Mouse (Mus musculus) monocyte, adult 2 months (primary cell): ENCODE data around the gene 5330417H12Rik.

ENCODE experiments used
- DNase-seq, 2 experiments: peaks; one replicate each; pipeline ENCODE4 v3.0.0; 2022; ENCODE audit warnings: low spot score in 2 of 2, low read depth in 1 of 2

5330417H12Rik gene

GRCm38 (mm10) chr7:107628383-107628782 is 3.4 kb upstream of the 5330417H12Rik start:
- DNase-seq, result no peak

- DNase-seq, result no peak
Measured at GRCm38 (mm10) chr7:107625781-107626180, 820 bp upstream of the 5330417H12Rik start.

GRCm38 (mm10) chr7:107624432-107624831 is 529 bp downstream of the 5330417H12Rik start:
- no peak for DNase-seq

- no peak for DNase-seq
Measured at GRCm38 (mm10) chr7:107620137-107620536, 4.8 kb downstream of the 5330417H12Rik start.

DNA sequence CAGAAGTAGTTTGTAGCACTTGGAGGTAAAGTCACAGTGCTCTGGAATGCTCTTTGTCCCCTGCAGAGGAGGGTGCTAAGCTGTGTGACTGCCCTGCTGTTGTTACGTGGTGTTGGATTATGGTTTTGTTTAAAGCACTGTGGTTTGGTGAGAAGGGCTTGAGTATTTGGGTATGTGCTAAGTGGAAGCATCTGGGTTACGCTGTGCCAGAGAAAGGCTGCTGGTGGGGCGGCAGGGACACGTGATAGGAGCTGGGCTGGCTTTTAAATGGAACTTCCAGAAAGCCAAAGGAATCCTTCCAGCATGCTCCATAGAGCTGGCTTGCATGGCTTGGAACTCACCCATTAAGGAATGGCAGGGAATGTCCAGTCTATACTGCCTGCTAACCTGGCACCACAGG is 5.7 kb downstream of the 5330417H12Rik start:
- DNase-seq, result no peak

GRCm38 (mm10) chr7:107618028-107618992 is 6.7 kb downstream of the 5330417H12Rik start:
- no peak for DNase-seq

DNA sequence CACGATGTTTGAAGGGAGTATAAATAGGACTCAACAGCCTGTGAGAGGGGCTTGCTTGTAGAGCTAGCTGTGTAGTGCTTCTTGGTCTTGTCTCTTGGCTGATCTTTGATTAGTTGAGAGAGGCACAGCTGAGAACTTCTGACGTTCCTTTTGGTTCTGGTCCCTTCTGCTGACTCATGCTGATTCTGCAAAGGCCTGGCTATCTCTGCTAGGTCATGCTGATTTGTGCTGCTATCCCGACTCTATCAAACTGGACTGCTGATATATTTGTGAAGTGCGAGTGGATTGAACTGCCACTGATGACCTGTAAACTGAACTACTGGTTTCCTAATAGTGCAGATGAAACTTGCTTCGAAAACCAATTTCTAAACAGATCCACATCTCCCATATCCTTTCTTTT is 14.1 kb downstream of the 5330417H12Rik start:
- DNase-seq, result no peak

- no peak for DNase-seq
Measured at GRCm38 (mm10) chr7:107609622-107610255, 15.2 kb downstream of the 5330417H12Rik start.

DNA sequence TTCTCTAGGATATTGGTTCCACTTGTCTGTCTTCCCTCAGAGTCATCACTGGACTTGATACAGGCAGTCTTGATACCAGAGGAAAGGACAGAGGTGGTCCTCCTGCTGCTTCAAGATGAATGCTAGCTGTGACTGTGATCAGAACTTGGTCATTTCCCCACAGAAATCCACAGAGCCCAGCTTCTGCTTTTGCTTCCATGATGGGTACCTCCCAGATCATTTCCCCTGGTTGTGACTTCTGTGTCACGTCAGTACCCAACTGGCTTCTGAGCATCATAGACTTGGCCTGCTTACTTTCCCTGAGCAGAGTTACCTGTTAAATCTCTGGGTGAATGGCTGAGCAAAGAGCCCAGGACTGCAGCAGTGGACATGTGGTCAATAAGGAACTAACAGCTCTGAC is 17.2 kb downstream of the 5330417H12Rik start:
- DNase-seq, result peak in 1 of 2 experiments; percentile 15

DNA sequence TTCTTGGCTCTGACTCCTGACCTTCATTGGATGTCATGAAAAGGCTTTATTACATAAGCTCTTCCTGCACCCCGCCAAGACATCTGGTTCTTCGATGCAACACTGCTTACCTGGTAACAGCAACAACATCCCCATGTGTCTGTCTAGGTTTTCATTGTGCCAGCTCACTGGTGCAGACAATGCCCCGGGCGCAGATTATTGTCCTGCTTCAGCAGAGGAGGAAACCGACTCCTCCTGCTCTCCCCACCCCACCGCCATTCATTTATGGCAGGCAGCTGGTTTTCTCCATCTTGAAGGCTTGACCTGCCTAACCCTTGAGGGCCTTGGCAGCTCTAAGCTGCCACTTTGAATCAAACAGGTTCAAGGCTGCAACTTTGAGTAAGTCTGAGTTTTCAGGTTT is 22.0 kb downstream of the 5330417H12Rik start:
- no peak for DNase-seq

GRCm38 (mm10) chr7:107602505-107602904 is 22.5 kb downstream of the 5330417H12Rik start:
- DNase-seq, result no peak

GRCm38 (mm10) chr7:107600651-107601050 is 24.3 kb downstream of the 5330417H12Rik start:
- DNase-seq, result no peak

DNA sequence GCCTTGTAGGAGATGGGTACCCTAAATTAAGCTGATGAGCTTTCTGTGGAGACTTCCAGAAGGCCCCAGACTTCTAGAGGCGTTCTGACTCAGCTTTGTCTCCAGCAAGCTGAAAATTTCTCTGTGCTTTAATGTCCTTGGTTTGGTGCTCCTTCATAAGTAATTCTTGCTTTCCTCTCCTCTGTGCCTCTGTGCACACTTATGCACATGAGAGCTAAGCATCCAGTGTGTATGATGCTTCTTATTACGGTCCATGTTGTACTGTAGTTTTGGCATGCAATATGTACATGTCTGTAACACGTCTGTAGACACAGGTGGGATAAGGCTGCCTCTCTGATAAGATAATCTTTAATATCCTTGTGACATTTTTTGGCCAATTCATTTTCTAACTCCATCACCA is 27.0 kb downstream of the 5330417H12Rik start:
- no peak for DNase-seq

GRCm38 (mm10) chr7:107596753-107597152 is 28.2 kb downstream of the 5330417H12Rik start:
- DNase-seq, result no peak

DNA sequence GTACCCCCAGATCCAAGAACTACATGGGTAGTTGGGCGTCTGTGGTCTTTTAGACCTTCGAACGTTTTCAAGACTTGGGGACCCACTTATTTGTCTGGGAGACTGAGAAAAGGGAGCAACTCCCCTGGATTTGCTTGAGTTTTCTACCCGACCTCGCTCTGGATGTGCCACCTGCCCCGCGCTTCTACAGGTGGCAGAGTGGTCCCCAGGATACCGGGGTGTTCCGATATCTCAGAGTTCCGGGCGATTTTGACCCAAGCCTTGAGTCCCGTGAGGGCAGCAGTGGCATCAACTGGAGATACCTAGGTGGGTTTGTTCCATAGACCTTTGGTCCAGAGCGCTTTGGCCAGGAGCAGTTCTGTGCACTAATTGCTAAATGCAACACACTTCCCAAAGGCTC is 29.5 kb downstream of the 5330417H12Rik start:
- no peak for DNase-seq

DNA sequence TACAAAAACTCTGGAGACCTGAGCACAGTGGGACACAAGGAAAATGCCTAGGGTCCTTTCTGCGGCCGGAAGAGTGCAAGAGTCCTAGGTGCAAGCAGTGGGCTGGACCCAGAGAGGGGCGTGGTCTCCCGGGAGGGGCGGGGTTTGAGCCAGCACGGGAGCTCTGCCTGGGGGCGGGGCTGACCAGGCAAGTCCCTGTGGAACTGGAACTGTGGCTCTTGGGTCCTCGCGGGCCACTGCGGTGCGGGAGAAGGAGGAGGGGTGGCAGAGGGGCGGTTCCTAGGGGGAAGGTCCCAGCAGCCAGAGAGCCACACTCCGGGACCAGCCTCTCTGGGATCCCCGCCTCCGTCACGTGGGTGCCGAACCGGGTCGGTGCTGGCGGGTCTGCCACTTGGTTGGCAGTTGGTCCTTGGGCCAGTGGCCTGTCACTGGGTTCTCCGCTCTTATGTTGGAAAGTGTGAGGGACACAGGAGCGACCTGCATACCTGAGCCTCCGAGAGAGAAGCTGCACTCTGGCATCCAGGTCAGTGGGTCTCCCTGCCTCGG is 30.0 kb downstream of the 5330417H12Rik start, which contains the start of gene Ppfibp2:
Gene Ppfibp2 (plus strand): TSS at position 351 of the 546 bp plus-strand sequence.
- peak; percentile 83 to 88 for DNase-seq

DNA sequence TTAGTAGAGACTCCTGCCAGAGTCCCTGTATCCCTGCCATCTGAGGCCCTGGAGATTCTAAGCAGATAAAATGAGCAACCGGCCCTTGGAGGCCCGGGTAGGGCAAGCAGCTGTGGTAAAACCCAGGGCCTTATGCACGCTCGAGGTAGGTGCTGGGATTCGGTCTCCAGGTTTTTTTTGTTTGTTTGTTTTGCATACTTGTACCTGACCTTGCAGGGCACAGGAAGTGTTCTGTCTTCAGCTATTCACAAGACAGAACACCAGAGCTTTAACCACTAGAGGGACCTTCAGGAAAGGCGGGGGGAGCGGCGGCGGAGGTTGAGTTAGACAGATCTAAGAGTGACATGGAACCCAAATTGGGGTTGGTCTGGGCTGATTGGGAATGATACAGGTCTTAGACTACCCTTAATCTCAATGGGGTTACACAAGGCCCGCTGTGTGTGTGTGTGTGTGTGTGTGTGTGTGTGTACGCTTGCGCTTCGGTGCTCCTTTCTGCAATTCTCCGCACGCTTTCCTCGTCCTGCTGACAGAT is 30.6 kb downstream of the 5330417H12Rik start:
- peak in 1 of 2 experiments; percentile 28 for DNase-seq

DNA sequence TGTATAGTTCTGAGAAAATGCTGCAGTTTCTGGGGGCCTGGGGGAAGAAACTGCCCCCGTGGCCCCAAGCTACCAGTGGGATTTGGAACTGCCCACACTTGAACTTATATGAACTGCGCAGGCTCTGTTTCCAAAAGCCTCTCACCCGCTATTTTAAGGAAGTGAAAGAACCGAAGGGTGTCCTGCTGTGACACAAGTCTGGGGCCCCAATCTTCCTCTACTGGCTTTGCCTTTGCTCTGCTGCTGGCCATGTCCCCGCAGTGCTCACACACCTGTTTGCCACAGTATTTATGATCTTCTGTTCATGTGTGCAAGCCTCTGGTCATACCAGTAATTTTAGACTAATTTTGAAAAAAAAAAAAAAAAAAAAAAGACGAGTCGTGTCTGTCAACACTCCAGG is 31.1 kb downstream of the 5330417H12Rik start:
- peak in 1 of 2 experiments; percentile 47 for DNase-seq

GRCm38 (mm10) chr7:107592641-107593040 is 32.3 kb downstream of the 5330417H12Rik start:
- no peak for DNase-seq

GRCm38 (mm10) chr7:107574276-107574675 is 50.7 kb downstream of the 5330417H12Rik start:
- DNase-seq, result no peak
